Mouse (Mus musculus) liver, embryonic 14.5 days (tissue): ENCODE results near the gene Ctdnep1. TPM values are rescaled to one million over a fixed set of nuclear protein-coding genes. Genes with fewer than 3 reads are reported as not detected.

ENCODE experiments used
- ATAC-seq: fragments of 200-750 bp; cut with Nextera tagmentation; 2 replicates; pipeline ENCODE4 v1.8.0; 2017; ENCODE audit warnings: moderate number of reproducible peaks, mild to moderate bottlenecking, moderate library complexity; ENCODE audit not compliant: insufficient read depth
- DNase-seq, 3 experiments: peaks; one replicate each; pipeline ENCODE4 v3.0.0-alpha.2; 2012 to 2013; ENCODE audit warnings: low read depth in 3 of 3, low spot score in 3 of 3
- H3K27ac ChIP-seq: fragments of 300-500 bp; sonication (generic); 2 replicates; pipeline ENCODE4 v1.5.1; 2014; ENCODE audit warnings: moderate library complexity, mild to moderate bottlenecking, control low read depth, inconsistent platforms
- H3K27me3 ChIP-seq: fragments of 300-500 bp; sonication (generic); 2 replicates; pipeline ENCODE4 v1.6.1; 2014; ENCODE audit warnings: mild to moderate bottlenecking, low read length, moderate library complexity; ENCODE audit not compliant: control insufficient read depth, insufficient read depth
- H3K36me3 ChIP-seq: fragments of 300-500 bp; sonication (generic); replicated peaks from 2 replicates; pipeline ENCODE4 v1.6.1; 2014; ENCODE audit warnings: low read depth; ENCODE audit not compliant: control insufficient read depth, insufficient read depth
- H3K4me1 ChIP-seq, 2 experiments: fragments of 200-500 bp in 1 of 2; fragments of 300-500 bp in 1 of 2; sonication (generic) in 1 of 2; replicated peaks; 2 replicates each; pipeline ENCODE4 v1.6.1; 2012 to 2014; ENCODE audit warnings: antibody characterized with exemption in 1 of 2, inconsistent platforms in 1 of 2, low read length in 1 of 2; ENCODE audit not compliant: control insufficient read depth in 2 of 2, insufficient read depth in 2 of 2
- H3K4me2 ChIP-seq: fragments of 300-500 bp; sonication (generic); 2 replicates; pipeline ENCODE4 v1.6.1; 2014; ENCODE audit warnings: low read depth, mild to moderate bottlenecking, control low read depth, moderate library complexity
- H3K4me3 ChIP-seq, 2 experiments: fragments of 200-500 bp in 1 of 2; fragments of 300-500 bp in 1 of 2; sonication (generic) in 1 of 2; 2 replicates each; pipeline ENCODE4 v1.5.1; 2012 to 2014; ENCODE audit warnings: low read depth in 2 of 2, low read length in 2 of 2, mild to moderate bottlenecking in 2 of 2, control low read depth in 1 of 2, inconsistent platforms in 1 of 2, moderate library complexity in 1 of 2; ENCODE audit not compliant: insufficient read depth in 1 of 2
- H3K9ac ChIP-seq: fragments of 300-500 bp; sonication (generic); replicated peaks from 2 replicates; pipeline ENCODE4 v1.6.1; 2014; ENCODE audit warnings: mild to moderate bottlenecking, control low read depth, moderate library complexity
- H3K9me3 ChIP-seq: fragments of 300-500 bp; sonication (generic); 2 replicates; pipeline ENCODE4 v1.6.1; 2016; ENCODE audit warnings: low read length, mixed read lengths; ENCODE audit not compliant: control insufficient read depth
- CTCF ChIP-seq: IDR thresholded peaks from 2 replicates; pipeline ENCODE4 v1.5.1; 2016; ENCODE audit warnings: antibody characterized with exemption, low read depth, control low read depth
- EP300 ChIP-seq: IDR thresholded peaks from 2 replicates; pipeline ENCODE4 v1.6.1; 2016; ENCODE audit warnings: antibody characterized with exemption, low read depth
- WGBS: fragments of 180-500 bp; shearing (Covaris S2); extraction: QIAGEN DNeasy Blood & Tissue Kit; methylation state at CpG from one replicate; pipeline ENCODE4 v1.1.7; 2014; ENCODE audit not compliant: insufficient replicate concordance; 5-methylcytosine and 5-hydroxymethylcytosine counted together
- polyA plus RNA-seq, 2 experiments: library from polyadenylated mRNA; depleted of rRNA in 1 of 2; stranded (reverse) in 1 of 2; unstranded in 1 of 2; fragments of >200 nt; fragmentation: Nextera tagmentation in 1 of 2; extraction: Ambion mirVana in 1 of 2; gene quantifications; 2 replicates each; pipeline versions ENCODE4 v1.2.1 to v1.2.3; 2012 to 2014

Gene Ctdnep1
- polyA plus RNA-seq, 2 experiments, result 9.7 to 32.3 TPM

GRCm38 (mm10) chr11:69956218-69956617, 24.7 kb upstream of the Ctdnep1 start:
- TF ChIP-seq EP300 (no peak), CTCF (peak; percentile 46; the same call in 1 of the 2 replicates)
- no peak for ATAC-seq
- Histone ChIP-seq H3K9me3 (no peaks in the 10 kb centered on the region), H3K36me3 (no peaks in the 10 kb centered on the region), H3K27me3 (peaks cover 7% of the 10 kb centered on the region), H3K27ac (no peak overlapping the region), H3K9ac (no peak overlapping the region), H3K4me3 (no peak overlapping the region), H3K4me2 (no peak overlapping the region), H3K4me1 (no peaks in the 10 kb centered on the region)
- no peak for DNase-seq
- WGBS, result 61% methylated on average over 1 of the region's 1 CpGs

- Histone ChIP-seq H3K4me1 (no peaks in the 10 kb centered on the region), H3K9ac (no peak overlapping the region), H3K27ac (no peak overlapping the region), H3K4me3 (no peak overlapping the region), H3K36me3 (no peaks in the 10 kb centered on the region), H3K4me2 (no peak overlapping the region), H3K27me3 (peaks cover 45% of the 10 kb centered on the region), H3K9me3 (no peaks in the 10 kb centered on the region)
- 44% methylated on average over 5 of the region's 5 CpGs for WGBS
- ATAC-seq (no peak), DNase-seq (no peak)
- no peak for TF ChIP-seq EP300
- peak; percentile 70 for TF ChIP-seq CTCF
Measured at GRCm38 (mm10) chr11:69960616-69961015, 20.3 kb upstream of the Ctdnep1 start.

GRCm38 (mm10) chr11:69961841-69962240, 19.1 kb upstream of the Ctdnep1 start:
- H3K9me3 ChIP-seq, result no peaks in the 10 kb centered on the region
- ATAC-seq (no peak), DNase-seq (no peak)
- TF ChIP-seq CTCF (no peak), EP300 (no peak)
- H3K27me3 ChIP-seq, result peaks cover 57% of the 10 kb centered on the region
- H3K27ac ChIP-seq, result no peak overlapping the region
- WGBS, result 9% methylated on average over 5 of the region's 5 CpGs
- H3K4me1 ChIP-seq, result peaks cover 6% of the 10 kb centered on the region in 2 experiments; a peak in 2 of 4 replicates
- H3K9ac ChIP-seq, result no peak overlapping the region
- H3K4me2 ChIP-seq, result no peak overlapping the region
- no peaks in the 10 kb centered on the region for H3K36me3 ChIP-seq
- no peak overlapping the region for H3K4me3 ChIP-seq

GRCm38 (mm10) chr11:69964650-69965270, 16.2 kb upstream of the Ctdnep1 start, which contains the start of gene Cldn7:
Cldn7 (plus strand) TSS chr11:69964779.
- DNase-seq (no peak), ATAC-seq (no peak)
- peaks cover 59% of the 10 kb centered on the region for H3K27me3 ChIP-seq
- no peak within 1 kb of the TSS for H3K27ac ChIP-seq
- peaks cover 6 to 8% of the 10 kb centered on the region in 2 experiments; a peak in 2 of 4 replicates for H3K4me1 ChIP-seq
- TF ChIP-seq CTCF, result no peak
- TF ChIP-seq EP300, result no peak
- peak within 1 kb of the TSS; percentile 35 for H3K4me2 ChIP-seq
- H3K36me3 ChIP-seq, result no peaks in the 10 kb centered on the region; the same call in 1 of the 2 replicates
- 13% methylated on average over 24 of the region's 24 CpGs for WGBS
- no peak within 1 kb of the TSS for H3K9ac ChIP-seq
- peak within 1 kb of the TSS in 1 of 2 experiments; percentile 35; a peak in 1 of 4 replicates for H3K4me3 ChIP-seq
- no peaks in the 10 kb centered on the region for H3K9me3 ChIP-seq

- Histone ChIP-seq H3K4me1 (peaks cover 6 to 8% of the 10 kb centered on the region in 2 experiments; a peak in 2 of 4 replicates), H3K27me3 (peaks cover 59% of the 10 kb centered on the region), H3K4me3 (peak overlapping the region in 1 of 2 experiments; percentile 35; a peak in 1 of 4 replicates), H3K9ac (no peak overlapping the region), H3K27ac (no peak overlapping the region), H3K4me2 (peak overlapping the region; percentile 56), H3K36me3 (no peaks in the 10 kb centered on the region; the same call in 1 of the 2 replicates), H3K9me3 (no peaks in the 10 kb centered on the region)
- TF ChIP-seq CTCF, result no peak
- no peak for TF ChIP-seq EP300
- DNase-seq (no peak), ATAC-seq (no peak)
- 4% methylated on average over 49 of the region's 49 CpGs for WGBS
Measured at GRCm38 (mm10) chr11:69965271-69966005, 15.5 kb upstream of the Ctdnep1 start.
